In the genomic region with DNA sequence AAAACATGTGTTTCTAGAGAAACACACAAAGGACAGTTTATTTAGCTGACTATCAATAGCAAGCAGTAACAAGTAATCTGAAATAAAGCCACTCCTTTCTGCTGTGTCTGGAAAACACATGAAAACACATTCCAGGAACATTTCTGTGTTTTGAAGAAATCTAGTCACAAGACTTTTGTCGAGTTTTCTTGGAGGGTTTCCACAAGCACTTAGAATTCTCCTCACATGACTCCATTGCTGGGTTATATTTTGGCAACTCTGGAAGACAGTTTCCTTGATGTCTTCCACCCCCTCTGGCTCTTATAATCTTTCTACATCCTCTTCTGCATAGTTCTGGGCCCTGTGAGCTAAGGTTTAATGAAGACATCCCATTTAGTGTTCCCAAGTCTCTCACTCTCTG, we compare ENCODE assay signal across 16 mouse cellular contexts.
DNase-seq lines count a peak whose midpoint lies in the region.
"Had no signal": no experiment of that assay in that cellular context is flagged by ENCODE, and none has a peak within 500 bp of the region (broad histone marks: within the 10 kb centered on the region; RNA-seq: fewer than 3 reads in every experiment).

No protein-coding gene starts in this region.

- DNase-seq in kidney, postnatal 14 days = peak; percentile 30
- no peak for DNase-seq in kidney, adult 11 months
- peak; percentile 20 for DNase-seq in lung, postnatal 25 days (ENCODE audit: low spot score)
- no peak for DNase-seq in lung, postnatal 14 days
- DNase-seq in fibroblast of lung, adult 2 months (ENCODE audit: low read depth) = peak; percentile 42
- DNase-seq in heart, adult 9 months (ENCODE audit: low spot score in 2 of 2) = no peak
- DNase-seq: adrenal gland, postnatal 14 days; cerebellum, adult 11 months; cerebellum, adult 9-10 months; embryo, embryonic 11 days; gastrocnemius, postnatal 25 days; heart, adult 18-20 months; heart, postnatal 4 days; kidney, postnatal 10 days; midbrain, embryonic 14.5 days; right cerebral cortex, postnatal 14 days had no signal

Comparison
In these comparisons a context has a peak if more than half of its experiments do, and no peak if none do; other contexts are left out.
1. DNase-seq: peak in kidney, postnatal 14 days (single experiment), lung, postnatal 25 days (single experiment) and fibroblast of lung, adult 2 months (single experiment); none in kidney, adult 11 months (single experiment), lung, postnatal 14 days (single experiment) and heart, adult 9 months (0 of 2).